Mouse (Mus musculus) liver, embryonic 12.5 days (tissue): ENCODE measurements around the gene Cfap74. TPM values are rescaled to one million over a fixed set of nuclear protein-coding genes. Genes with fewer than 3 reads are reported as not detected.

Experiments
- ATAC-seq: fragments of 200-750 bp; cut with Nextera tagmentation; 2 replicates; pipeline ENCODE4 v1.8.0; 2017; ENCODE audit warnings: moderate number of reproducible peaks, mild to moderate bottlenecking, moderate library complexity
- H3K27ac ChIP-seq: fragments of 300-500 bp; sonication (generic); 2 replicates; pipeline ENCODE4 v1.5.1; 2016; ENCODE audit warnings: mild to moderate bottlenecking
- H3K27me3 ChIP-seq: fragments of 300-500 bp; sonication (generic); replicated peaks from 2 replicates; pipeline ENCODE4 v1.6.1; 2016; ENCODE audit warnings: mild to moderate bottlenecking, moderate library complexity
- H3K36me3 ChIP-seq: fragments of 300-500 bp; sonication (generic); 2 replicates; pipeline ENCODE4 v1.6.1; 2016; ENCODE audit warnings: mild to moderate bottlenecking, moderate library complexity
- H3K4me1 ChIP-seq: fragments of 300-500 bp; sonication (generic); 2 replicates; pipeline ENCODE4 v1.6.1; 2016
- H3K4me2 ChIP-seq: fragments of 300-500 bp; sonication (generic); 2 replicates; pipeline ENCODE4 v1.6.1; 2016; ENCODE audit warnings: mild to moderate bottlenecking, moderate library complexity
- H3K4me3 ChIP-seq: fragments of 300-500 bp; sonication (generic); 2 replicates; pipeline ENCODE4 v1.5.1; 2016; ENCODE audit warnings: mild to moderate bottlenecking, moderate library complexity
- H3K9ac ChIP-seq: fragments of 300-500 bp; sonication (generic); 2 replicates; pipeline ENCODE4 v1.6.1; 2016; ENCODE audit warnings: mild to moderate bottlenecking, moderate library complexity
- H3K9me3 ChIP-seq: fragments of 300-500 bp; sonication (generic); replicated peaks from 2 replicates; pipeline ENCODE4 v1.6.1; 2016; ENCODE audit warnings: mild to moderate bottlenecking, moderate library complexity
- WGBS: fragments of 180-500 bp; shearing (Covaris S2); methylation state at CpG from one replicate; pipeline ENCODE4 v1.1.7; 2016; ENCODE audit not compliant: insufficient replicate concordance; 5-methylcytosine and 5-hydroxymethylcytosine counted together
- polyA plus RNA-seq: library from polyadenylated mRNA; unstranded; fragments of >200 nt; fragmentation: Nextera tagmentation; extraction: Ambion mirVana; gene quantifications from 2 replicates; pipeline ENCODE4 v1.2.1, GENCODE M21; 2016

Cfap74 gene
- polyA plus RNA-seq = 0.39 and 0.53 TPM in 2 replicates

GRCm38 (mm10) chr4:155409058-155409776 lies at the start of gene Cfap74:
Cfap74 (plus strand) TSS chr4:155409190.
- H3K4me3 ChIP-seq = peak within 1 kb of the TSS; percentile 42
- H3K4me2 ChIP-seq = peak within 1 kb of the TSS; percentile 61
- WGBS = 1% methylated on average over 35 of the region's 35 CpGs
- H3K4me1 ChIP-seq = no peaks in the 10 kb centered on the region
- no peak within 1 kb of the TSS for H3K27ac ChIP-seq
- H3K9me3 ChIP-seq = no peaks in the 10 kb centered on the region
- no peak within 1 kb of the TSS for H3K9ac ChIP-seq
- peaks cover 30% of the 10 kb centered on the region for H3K27me3 ChIP-seq
- peak; percentile 54; the same call in 1 of the 2 replicates for ATAC-seq
- no peaks in the 10 kb centered on the region for H3K36me3 ChIP-seq

- no peak for ATAC-seq
- Histone ChIP-seq H3K4me2 (no peak overlapping the region), H3K27me3 (peaks cover 79% of the 10 kb centered on the region), H3K9ac (no peak overlapping the region), H3K4me3 (no peak overlapping the region), H3K27ac (no peak overlapping the region), H3K9me3 (no peaks in the 10 kb centered on the region), H3K36me3 (no peaks in the 10 kb centered on the region), H3K4me1 (no peaks in the 10 kb centered on the region)
- 30% methylated on average over 12 of the region's 12 CpGs for WGBS
These were observed 49.2 kb upstream of the Cfap74 start for GRCm38 (mm10) chr4:155359560-155360464.

DNA sequence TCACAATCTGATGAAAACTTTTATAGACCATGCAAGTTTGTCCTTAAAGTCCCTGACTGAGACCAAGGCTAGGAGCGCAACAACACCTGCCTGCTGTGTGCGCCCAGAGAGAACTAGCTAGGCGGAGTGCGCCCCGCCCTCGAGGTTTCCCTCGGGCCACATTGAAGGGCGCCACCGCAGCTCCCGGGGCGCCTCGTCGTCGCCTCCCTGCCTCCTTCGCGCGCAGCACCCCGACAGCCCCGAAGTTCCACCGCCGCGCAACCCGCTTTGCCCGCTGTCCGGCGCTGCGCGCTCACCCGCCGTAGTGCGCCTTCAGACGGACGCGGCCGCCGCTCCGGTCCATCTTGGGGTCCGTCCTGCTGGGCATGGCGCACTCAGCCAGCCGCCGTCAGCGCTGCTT lies 48.1 kb upstream of the Cfap74 start:
- Histone ChIP-seq H3K27me3 (peaks cover 88% of the 10 kb centered on the region), H3K4me3 (peak overlapping the region; percentile 44), H3K27ac (no peak overlapping the region), H3K9me3 (no peaks in the 10 kb centered on the region), H3K9ac (no peak overlapping the region), H3K4me2 (peak overlapping the region; percentile 49), H3K4me1 (no peaks in the 10 kb centered on the region), H3K36me3 (no peaks in the 10 kb centered on the region)
- no peak for ATAC-seq
- 3% methylated on average over 42 of the region's 42 CpGs for WGBS

DNA sequence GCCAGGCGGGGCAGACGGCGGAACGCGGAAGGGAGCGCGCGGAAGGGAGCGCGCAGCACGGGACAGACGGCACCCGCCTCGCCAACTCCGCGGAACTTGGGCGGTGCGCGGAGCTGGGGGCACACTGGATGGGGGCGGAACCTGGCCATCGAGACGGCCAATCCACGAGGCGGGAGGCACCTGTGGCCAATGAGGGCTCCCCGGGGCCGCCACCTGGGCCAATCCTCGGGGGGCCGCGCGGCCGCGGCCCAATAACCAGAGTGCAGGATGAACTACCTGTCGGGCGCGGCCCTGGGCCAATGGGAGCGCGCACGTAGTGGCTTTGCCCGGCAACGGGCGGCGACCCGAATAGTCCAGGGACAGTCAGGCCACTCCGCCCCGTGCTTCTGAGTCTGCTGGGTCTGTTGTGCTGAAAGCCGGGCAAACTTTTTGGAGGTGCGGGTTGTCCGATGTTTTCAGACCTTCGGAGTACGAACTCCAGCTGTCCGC lies 47.6 kb upstream of the Cfap74 start, which contains the start of gene Prkcz:
Gene Prkcz, minus strand, starts transcription at position 59 of the 489 bp plus-strand sequence.
- peak within 1 kb of the TSS; percentile 49 for H3K4me2 ChIP-seq
- under 1% methylated on average over 48 of the region's 51 CpGs for WGBS
- H3K4me3 ChIP-seq = peak within 1 kb of the TSS; percentile 44
- peak; percentile 81 for ATAC-seq
- no peaks in the 10 kb centered on the region for H3K36me3 ChIP-seq
- no peaks in the 10 kb centered on the region for H3K9me3 ChIP-seq
- H3K27ac ChIP-seq = no peak within 1 kb of the TSS
- H3K27me3 ChIP-seq = peaks cover 93% of the 10 kb centered on the region
- no peaks in the 10 kb centered on the region for H3K4me1 ChIP-seq
- H3K9ac ChIP-seq = no peak within 1 kb of the TSS

DNA sequence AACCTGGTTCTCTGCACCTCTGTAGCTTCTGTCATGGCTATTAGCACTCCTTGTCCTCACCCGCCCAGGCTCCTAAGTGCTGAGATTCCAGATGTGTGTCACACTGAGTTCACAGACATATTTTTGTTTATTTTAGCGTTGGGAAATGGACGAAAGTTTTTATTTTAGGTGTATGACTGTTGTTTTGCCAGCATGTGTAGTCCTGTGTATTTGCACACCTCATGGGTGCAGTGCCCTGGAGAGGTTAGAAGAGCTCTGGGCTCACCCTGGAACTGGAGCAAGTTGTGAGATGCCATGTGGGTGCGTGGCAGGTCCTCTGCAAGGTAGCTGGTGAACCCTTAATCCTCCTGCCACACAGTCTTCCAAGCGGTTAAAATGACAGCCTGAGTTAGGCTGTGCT lies 46.5 kb upstream of the Cfap74 start:
- no peak for ATAC-seq
- Histone ChIP-seq H3K9ac (no peak overlapping the region), H3K27me3 (peaks cover 99% of the 10 kb centered on the region)

GRCm38 (mm10) chr4:155366784-155367183 lies 42.2 kb upstream of the Cfap74 start:
- H3K36me3 ChIP-seq = no peaks in the 10 kb centered on the region
- no peak overlapping the region for H3K4me3 ChIP-seq
- no peak for ATAC-seq
- no peaks in the 10 kb centered on the region for H3K4me1 ChIP-seq
- H3K27me3 ChIP-seq = peaks cover 71% of the 10 kb centered on the region
- no peak overlapping the region for H3K4me2 ChIP-seq
- WGBS = 72% methylated on average over 6 of the region's 6 CpGs
- no peaks in the 10 kb centered on the region for H3K9me3 ChIP-seq
- no peak overlapping the region for H3K27ac ChIP-seq
- H3K9ac ChIP-seq = no peak overlapping the region

More for the DNA sequence above, 46.5 kb upstream of the Cfap74 start:
- no peak overlapping the region for H3K27ac ChIP-seq
- no peaks in the 10 kb centered on the region for H3K4me1 ChIP-seq
- no peaks in the 10 kb centered on the region for H3K36me3 ChIP-seq
- no peak overlapping the region for H3K4me3 ChIP-seq
- H3K9me3 ChIP-seq = no peaks in the 10 kb centered on the region
- no peak overlapping the region for H3K4me2 ChIP-seq
- 33% methylated on average over 5 of the region's 5 CpGs for WGBS

DNA sequence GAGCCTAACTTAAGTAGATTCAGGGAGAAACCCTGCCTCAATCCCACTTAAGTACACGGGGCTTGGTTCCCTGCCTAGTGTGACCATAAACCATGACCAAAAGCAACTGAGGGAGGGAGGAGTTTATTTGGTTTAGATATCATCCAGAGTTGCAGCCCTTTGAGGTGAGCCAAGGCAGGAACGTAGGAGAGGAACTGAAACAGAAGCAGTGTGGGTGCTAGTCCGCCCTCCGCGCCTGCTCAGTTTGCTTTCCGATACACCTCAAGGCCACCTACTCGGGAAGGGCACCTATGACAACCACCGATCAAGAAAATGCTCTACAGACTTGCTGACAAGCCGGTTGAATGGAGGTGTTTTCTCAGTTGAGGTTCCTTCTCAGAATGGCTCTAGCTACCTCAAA lies 41.3 kb upstream of the Cfap74 start:
- Histone ChIP-seq H3K9ac (no peak overlapping the region), H3K9me3 (no peaks in the 10 kb centered on the region), H3K27ac (no peak overlapping the region), H3K27me3 (peaks cover 62% of the 10 kb centered on the region), H3K4me2 (no peak overlapping the region), H3K36me3 (no peaks in the 10 kb centered on the region), H3K4me1 (no peaks in the 10 kb centered on the region), H3K4me3 (no peak overlapping the region)
- 74% methylated on average over 9 of the region's 9 CpGs for WGBS
- no peak for ATAC-seq

GRCm38 (mm10) chr4:155368684-155369083 lies 40.3 kb upstream of the Cfap74 start:
- WGBS = 25% methylated on average over 12 of the region's 12 CpGs
- H3K9ac ChIP-seq = no peak overlapping the region
- no peak overlapping the region for H3K4me2 ChIP-seq
- H3K4me1 ChIP-seq = no peaks in the 10 kb centered on the region
- no peaks in the 10 kb centered on the region for H3K36me3 ChIP-seq
- H3K27me3 ChIP-seq = peaks cover 52% of the 10 kb centered on the region
- no peaks in the 10 kb centered on the region for H3K9me3 ChIP-seq
- ATAC-seq = no peak
- H3K27ac ChIP-seq = no peak overlapping the region
- H3K4me3 ChIP-seq = no peak overlapping the region

DNA sequence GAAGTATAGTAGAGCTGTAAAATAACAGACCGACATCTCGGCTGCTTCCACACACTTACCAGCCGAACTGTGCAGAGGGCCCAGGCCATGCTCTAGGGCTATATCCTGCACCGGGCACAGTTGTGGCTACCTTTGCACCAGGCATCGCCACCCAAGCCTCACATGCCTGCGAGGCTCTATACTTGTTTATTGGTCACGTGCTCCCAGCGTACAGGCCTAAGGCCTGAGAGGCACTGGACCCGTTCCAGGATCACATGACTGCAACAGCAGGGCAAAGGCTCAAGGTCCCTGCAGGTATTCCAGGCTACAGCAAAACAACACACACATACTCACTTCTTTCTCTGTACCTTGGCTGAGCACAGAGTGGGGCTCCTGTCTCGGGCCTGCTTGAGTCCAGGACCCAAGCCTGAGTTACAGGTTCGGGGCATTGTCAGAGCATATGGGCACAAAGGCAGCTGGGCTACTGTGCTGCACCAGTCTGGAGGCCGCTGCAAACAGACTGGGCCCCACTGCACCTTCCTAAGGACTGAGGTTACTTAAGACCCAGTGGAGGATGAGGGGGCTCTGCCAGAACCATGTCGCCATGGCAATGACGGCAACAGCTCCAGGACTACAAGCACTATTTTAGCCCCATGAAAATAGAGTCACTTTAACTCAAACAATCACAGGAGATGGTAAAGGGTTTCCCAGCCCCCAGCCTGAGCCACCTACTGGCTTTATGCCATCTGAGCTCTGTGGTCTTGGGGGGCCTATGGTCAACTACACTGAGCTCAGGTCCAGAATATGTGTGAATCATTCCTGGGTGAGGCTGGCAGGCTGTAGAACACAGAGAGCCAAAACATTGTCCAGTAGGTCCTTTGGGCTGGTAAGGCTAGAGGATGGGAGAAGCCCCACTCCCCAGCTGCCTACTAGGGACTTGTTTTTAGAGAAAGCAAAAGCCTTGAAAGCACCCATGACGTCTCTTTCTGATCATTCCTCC lies 38.0 kb upstream of the Cfap74 start:
- H3K4me2 ChIP-seq = no peak overlapping the region
- H3K9me3 ChIP-seq = no peaks in the 10 kb centered on the region
- 71% methylated on average over 15 of the region's 15 CpGs for WGBS
- no peaks in the 10 kb centered on the region for H3K36me3 ChIP-seq
- ATAC-seq = peak; percentile 54
- H3K9ac ChIP-seq = no peak overlapping the region
- H3K27me3 ChIP-seq = peaks cover 34% of the 10 kb centered on the region
- no peak overlapping the region for H3K27ac ChIP-seq
- no peaks in the 10 kb centered on the region for H3K4me1 ChIP-seq
- no peak overlapping the region for H3K4me3 ChIP-seq

DNA sequence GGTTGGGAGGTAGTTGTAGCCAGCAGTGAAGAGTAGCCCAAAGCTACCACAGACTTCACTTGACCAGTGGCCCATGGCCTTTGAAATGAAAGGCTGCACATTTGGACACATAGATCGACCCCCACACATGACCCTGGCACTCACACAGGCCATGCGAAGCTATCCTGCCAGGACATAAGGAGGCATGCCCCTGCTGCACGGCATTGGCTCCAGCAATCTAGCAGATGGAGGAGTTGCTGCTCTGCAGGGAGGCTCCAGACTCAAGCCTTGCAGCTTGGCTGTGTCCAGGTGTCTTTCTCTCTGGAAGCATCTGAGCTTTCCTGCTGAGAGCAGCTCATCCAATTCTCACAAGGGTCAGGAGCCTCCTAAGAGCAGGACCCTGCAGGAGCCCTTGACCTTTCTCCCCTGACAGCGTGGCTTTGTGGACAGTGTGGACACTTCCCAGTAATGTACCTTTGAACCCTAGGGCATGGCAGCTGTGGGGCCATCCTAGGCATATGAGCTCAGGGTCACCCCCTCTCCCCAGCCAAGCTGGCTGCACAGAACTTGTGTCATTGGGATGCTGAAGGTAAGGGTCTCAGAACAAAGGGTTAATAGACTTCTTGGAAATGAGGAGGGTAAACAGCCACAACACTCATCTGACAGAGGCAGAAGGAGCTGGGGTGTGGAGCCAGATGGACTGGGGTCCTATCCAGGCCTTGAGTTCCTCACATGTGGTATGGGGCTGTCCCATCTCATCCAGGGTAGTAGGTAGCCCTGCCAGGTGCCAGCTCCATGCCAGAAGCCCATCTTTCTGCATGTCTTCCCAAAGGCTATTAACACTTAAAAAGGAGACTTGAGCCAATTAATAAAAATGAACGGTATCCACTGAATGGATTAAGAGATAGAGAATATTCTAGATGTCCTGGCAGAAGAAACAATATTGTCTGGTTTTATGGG lies 36.9 kb upstream of the Cfap74 start:
- 58% methylated on average over 5 of the region's 5 CpGs for WGBS
- no peak overlapping the region for H3K4me3 ChIP-seq

More for the DNA sequence above, 36.9 kb upstream of the Cfap74 start:
- H3K9me3 ChIP-seq = no peaks in the 10 kb centered on the region
- H3K36me3 ChIP-seq = no peaks in the 10 kb centered on the region
- H3K4me1 ChIP-seq = no peaks in the 10 kb centered on the region
- H3K27ac ChIP-seq = no peak overlapping the region
- peak; percentile 18 for ATAC-seq
- no peak overlapping the region for H3K9ac ChIP-seq
- no peak overlapping the region for H3K4me2 ChIP-seq
- peaks cover 27% of the 10 kb centered on the region for H3K27me3 ChIP-seq
